Mouse (Mus musculus): Measurements from ENCODE around the gene Pigs.

- TF ChIP-seq TAL1 (IDR thresholded peaks at IDR 0.05; ENCODE audit: low read length) (no peak), GATA1 (IDR thresholded peaks at IDR 0.05; ENCODE audit: low read length) (no peak)
These were observed 9.8 kb upstream of the Pigs start for GRCm38 (mm10) chr11:78318411-78318810.
